Mouse (Mus musculus) small intestine, adult 2 months (tissue): ENCODE data around the gene Gm4791.

Source experiments
- CTCF ChIP-seq: fragments of 200-500 bp; IDR thresholded peaks from 2 replicates; pipeline ENCODE4 v1.5.1; 2012; ENCODE audit warnings: low read depth, mild to moderate bottlenecking, control low read depth, inconsistent platforms, low read length, moderate library complexity, mixed read lengths; ENCODE audit not compliant: insufficient replicate concordance, insufficient read length; ENCODE audit errors: extremely low read depth
- POLR2A ChIP-seq: fragments of 200-500 bp; IDR thresholded peaks from 2 replicates; pipeline ENCODE4 v1.6.1; 2012; ENCODE audit warnings: low read depth, mild to moderate bottlenecking, control low read depth, inconsistent platforms, low read length, moderate library complexity

DNA sequence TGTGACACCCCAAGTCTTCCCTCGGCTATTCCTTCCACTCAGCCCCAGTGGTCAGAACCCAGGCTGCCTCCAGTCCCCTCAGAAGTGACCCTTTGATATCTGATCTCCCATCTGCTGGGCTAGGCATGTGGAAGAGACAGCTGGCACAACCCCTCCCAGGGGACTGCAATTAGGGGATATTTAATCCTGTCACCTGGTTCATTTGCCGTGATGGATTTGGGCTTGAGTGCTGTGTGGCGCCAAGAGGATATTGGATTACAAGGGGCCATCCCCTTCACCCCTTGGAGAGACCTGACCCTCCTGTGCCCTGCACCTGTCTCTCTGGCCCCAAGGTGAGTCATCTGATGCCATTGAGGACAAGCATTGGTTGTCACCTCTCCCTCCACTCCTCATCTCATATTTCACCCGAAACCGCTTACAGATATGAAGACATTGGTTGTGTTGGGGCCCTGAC lies at the start of gene Gm4791:
- TF ChIP-seq POLR2A (no peak), CTCF (no peak)
